Mouse (Mus musculus) layer of hippocampus, adult 9-10 months (tissue): ENCODE measurements around the gene Cst12.
A peak's percentile ranks its signal among the peaks of the same experiment; 100 is the strongest.
"Not testable (repeated sequence)": the region's sequence is repeated elsewhere in the genome, so short reads cannot be mapped to it uniquely, and the experiment has no call there.

Source experiments
- DNase-seq: peaks from one replicate; pipeline ENCODE4 v3.0.0; 2022; ENCODE audit warnings: low spot score

Cst12 gene

GRCm38 (mm10) chr2:148789142-148789541 lies at the start of gene Cst12:
Gene Cst12 (plus strand): TSS chr2:148789361.
- DNase-seq, result no peak

DNA sequence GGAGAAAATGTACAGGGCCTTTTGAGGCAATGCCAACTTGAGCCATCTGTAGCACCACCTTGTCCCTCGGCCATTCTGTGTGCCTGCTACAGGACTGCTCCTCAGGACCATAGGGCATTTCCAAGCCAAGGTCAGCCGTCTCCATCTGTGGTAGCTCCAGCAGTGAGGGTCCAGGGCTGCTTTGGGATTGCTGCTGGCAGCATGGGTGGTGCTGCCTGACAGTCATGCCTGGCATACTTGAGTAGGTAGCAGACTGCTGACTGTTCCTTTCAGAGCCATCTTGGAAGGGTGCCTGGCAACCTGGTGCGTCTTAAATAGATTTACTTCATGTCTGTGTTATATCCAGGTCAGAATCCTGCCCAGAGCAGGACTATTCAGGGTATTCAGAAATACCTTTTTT lies 46.2 kb upstream of the Cst12 start:
- DNase-seq, result no peak

GRCm38 (mm10) chr2:148743846-148744407 lies 45.2 kb upstream of the Cst12 start:
- no peak for DNase-seq

DNA sequence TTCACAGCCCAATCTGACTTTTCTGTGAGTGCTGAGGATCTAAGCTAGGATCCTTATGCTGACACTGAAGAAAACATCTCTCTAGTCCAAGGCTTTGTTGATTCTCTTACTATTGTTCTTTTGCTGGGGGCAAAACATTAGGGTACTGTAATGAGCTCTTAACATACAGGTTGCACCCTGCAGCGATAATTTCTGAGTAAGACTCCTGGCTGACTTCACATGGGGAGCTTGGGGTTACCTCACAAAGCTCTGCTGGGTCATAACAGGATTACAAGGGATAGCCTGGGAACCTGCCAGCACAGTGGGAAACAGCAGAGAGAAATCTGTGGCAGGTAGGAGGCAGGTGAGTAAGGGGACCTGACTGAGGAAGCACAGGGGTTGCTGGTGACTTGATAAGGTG lies 39.1 kb upstream of the Cst12 start, which contains the start of gene Cstl1:
Gene Cstl1, plus strand, starts transcription at position 301 of the 400 bp plus-strand sequence.
- DNase-seq, result no peak

DNA sequence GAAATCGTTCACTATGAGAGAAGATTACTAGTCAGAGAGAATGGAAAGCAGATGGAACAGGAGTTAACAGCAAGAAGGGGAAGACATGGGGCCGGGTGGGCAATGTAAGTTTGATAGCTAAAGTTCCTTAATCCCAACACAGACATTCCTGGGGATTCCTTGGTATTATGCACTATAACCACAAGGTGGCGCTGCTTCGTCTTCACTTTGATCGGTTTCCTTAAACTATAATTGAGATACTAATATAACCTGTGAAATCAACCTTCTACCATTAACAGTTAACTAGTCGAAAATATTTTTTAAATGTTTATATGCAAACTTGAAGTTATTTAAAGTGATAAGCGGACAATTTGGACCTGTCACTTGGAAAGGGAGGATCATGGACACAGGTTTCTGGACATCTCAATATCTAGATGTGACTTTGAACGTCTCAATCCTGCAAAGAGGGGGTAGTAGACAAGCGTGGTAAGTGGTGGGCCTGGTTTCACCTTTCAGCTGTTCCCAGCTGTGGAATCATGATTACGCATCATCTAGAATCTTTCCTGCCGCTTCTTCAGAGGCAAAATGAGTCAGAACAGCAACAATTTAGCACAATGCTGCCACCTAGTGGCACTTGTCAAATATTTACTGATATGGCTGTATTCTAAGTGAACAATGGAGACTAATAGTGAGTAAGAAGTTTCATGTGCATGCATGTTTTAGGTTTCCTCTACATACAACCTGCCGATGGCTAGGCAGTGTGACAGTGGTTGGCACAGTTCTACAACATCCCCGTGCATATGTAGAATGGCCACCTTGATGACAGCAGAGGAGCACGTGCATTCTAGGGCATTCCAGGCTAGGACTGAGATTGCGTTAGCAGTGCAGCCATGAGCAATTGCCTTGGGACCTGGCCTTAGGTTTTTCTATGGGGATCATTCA lies 37.0 kb upstream of the Cst12 start:
- DNase-seq, result peak; percentile 79

GRCm38 (mm10) chr2:148754310-148754846 lies 34.8 kb upstream of the Cst12 start:
- DNase-seq, result no peak

DNA sequence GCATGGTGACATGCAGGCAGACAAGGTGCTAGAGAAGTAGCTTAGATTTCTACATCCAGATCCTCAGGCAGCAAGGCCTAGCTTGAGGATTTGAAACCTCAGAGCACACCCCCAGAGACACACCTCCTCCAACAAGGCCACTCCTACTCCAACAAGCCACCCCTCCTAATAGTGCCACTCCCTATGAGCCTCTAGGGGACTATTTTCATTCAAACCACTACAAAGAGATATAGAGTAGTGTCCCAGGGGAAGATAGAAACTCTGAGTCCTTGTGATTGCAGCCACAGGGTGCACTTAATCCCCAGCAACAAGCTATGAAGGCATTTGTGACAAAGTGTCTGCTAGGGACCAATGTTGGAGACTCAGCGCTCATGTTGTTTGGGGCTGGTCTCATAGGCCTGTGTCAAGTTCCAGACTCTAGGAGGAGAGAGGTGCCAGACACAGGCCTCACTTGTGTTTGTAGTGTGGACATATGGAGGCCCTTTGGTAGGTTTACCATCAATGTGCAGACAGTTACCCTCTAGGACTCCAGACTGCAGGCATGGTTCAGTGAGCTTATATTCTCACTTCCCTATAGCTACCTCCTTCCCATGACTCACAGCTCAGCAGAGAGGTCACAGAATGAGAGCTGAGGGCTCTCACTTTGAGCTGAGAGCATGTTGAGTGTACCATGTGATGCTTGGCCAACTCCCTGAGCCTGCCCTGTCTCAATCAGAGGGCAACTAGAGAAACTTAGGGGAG lies 25.3 kb upstream of the Cst12 start:
- DNase-seq, result no peak

DNA sequence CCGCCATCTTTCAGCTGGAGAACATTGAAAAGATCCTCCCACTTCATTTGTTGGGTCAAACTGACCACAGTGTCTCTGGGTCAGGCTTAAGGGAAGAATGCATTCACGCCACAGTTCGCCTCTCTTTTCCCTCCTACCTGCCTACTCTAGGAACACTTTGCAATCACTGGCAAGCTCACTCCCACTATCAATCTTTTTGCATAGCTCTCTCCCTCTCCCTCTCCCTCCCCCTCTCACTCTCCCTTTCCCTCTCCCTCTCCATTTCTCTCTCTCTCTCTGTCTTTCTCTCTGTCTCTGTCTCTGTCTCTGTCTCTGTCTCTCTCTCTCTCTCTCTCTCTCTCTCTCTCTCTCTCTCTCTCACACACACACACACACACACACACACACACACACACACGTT lies 17.8 kb upstream of the Cst12 start, which contains the start of gene Cst11:
Gene Cst11, minus strand, starts transcription at position 101 of the 400 bp plus-strand sequence.
- DNase-seq, result not testable (repeated sequence)

GRCm38 (mm10) chr2:148781709-148782108 lies 7.5 kb upstream of the Cst12 start, which contains the start of gene 8030411F24Rik:
Gene 8030411F24Rik (plus strand): TSS chr2:148782009.
- no peak for DNase-seq

DNA sequence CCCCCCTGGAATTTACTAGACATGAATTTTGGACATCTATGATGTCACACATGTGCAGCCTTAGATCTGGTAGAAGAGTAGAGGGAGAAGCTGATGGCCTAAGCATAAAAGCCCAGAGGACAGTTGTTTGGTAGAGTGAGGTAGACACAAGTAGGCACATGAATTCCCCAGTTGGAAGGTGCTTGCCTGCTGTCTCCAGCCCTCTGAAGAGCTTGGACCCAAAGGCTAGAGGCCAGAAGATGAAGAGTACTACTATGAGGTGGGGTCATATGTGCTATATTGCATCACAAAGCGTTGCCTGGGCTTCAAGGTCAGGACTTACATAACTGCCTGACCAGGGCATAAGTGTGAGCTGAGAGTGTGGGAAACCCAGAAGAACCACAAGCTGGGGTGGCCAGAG lies 9.3 kb downstream of the Cst12 start, which contains the start of gene Cst8:
Gene Cst8, plus strand, starts transcription at position 301 of the 400 bp plus-strand sequence.
- no peak for DNase-seq

- no peak for DNase-seq
Observed at GRCm38 (mm10) chr2:148801491-148801921, 12.3 kb downstream of the Cst12 start.

DNA sequence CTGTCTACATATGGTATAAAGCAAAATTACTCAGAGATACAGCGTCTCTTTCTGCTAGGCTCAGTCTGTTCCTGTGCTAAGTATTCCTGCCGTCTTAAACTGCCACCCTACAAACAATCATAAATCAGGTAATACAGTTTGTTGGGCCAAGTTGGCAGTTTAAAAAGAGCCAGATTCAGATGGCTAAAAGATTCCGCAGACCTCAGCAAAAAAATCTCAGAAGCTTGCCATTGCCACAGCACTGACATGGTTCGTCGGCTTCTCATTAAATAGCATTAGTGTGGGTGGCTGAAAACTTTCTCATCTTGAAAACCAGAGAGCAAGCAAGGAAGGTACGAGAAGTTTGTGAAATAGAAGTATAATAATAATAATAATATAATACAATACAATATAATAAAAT lies 17.5 kb downstream of the Cst12 start:
- DNase-seq, result no peak

GRCm38 (mm10) chr2:148819909-148820308 lies 30.7 kb downstream of the Cst12 start, which contains the start of gene Cst13:
Gene Cst13 (plus strand): TSS chr2:148820081.
- DNase-seq, result no peak

GRCm38 (mm10) chr2:148825986-148826385 lies 36.8 kb downstream of the Cst12 start:
- DNase-seq, result no peak

DNA sequence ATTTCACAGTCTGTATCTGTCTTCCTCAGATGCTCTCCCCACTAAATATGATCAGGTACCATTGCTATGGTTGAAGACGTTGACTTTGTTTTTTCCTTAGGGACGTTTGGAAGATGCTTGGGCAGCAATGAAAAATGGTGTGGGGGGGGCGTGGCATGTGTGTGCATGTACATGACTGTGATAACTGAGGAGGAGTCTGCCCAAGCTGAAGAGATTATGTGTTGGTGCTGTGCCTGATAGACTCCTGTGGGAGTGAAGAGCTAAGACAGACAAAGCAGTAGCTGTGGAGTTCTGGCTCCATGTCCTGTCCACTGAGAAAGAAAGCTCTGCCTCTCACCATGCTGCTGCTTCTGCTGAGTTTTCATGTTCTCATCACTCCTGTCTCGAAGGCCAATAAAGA lies 45.8 kb downstream of the Cst12 start, which contains the start of gene Cst9:
Gene Cst9, plus strand, starts transcription at position 236 of the 400 bp plus-strand sequence.
- DNase-seq, result no peak

- no peak for DNase-seq
Observed at GRCm38 (mm10) chr2:148838075-148838777, 49.1 kb downstream of the Cst12 start.

GRCm38 (mm10) chr2:148839224-148839623 lies 50.1 kb downstream of the Cst12 start:
- no peak for DNase-seq
